27 mouse cellular contexts compared by ENCODE assay signal in genomic region chr11:112912875-112913274, GRCm38 (mm10).
"Had no signal": no experiment of that assay in that cellular context is flagged by ENCODE, and none has a peak within 500 bp of the region (broad histone marks: within the 10 kb centered on the region; RNA-seq: fewer than 3 reads in every experiment).

No protein-coding gene starts in this region.

- H3K4me3 ChIP-seq: limb, embryonic 10.5 days; limb, embryonic 12.5 days; limb, embryonic 13.5 days; limb, embryonic 15.5 days; liver, embryonic 12.5 days; liver, embryonic 13.5 days; liver, embryonic 15.5 days; lung, embryonic 15.5 days; megakaryocyte, embryonic 14.5 days; midbrain, embryonic 10.5 days; midbrain, embryonic 12.5 days; midbrain, embryonic 13.5 days; midbrain, embryonic 15.5 days; neural tube, embryonic 12.5 days had no signal

- DNase-seq: left cerebral cortex, postnatal 4 days; liver; liver, embryonic 13.5 days; liver, postnatal 0 days; lung, adult 18-20 months; lung, adult 2 months; lung, embryonic 14.5 days; lung, postnatal 10 days; lung, postnatal 14 days; lung, postnatal 36 days; lung, postnatal 4 days; midbrain, embryonic 14.5 days had no signal

- H3K36me3 ChIP-seq: limb, embryonic 10.5 days; limb, embryonic 12.5 days; limb, embryonic 13.5 days; limb, embryonic 15.5 days; liver, embryonic 12.5 days; liver, embryonic 13.5 days; liver, embryonic 15.5 days; lung, embryonic 15.5 days; midbrain, embryonic 10.5 days; midbrain, embryonic 12.5 days; midbrain, embryonic 13.5 days; midbrain, embryonic 15.5 days; neural tube, embryonic 12.5 days had no signal

- H3K27me3 ChIP-seq: limb, embryonic 12.5 days; limb, embryonic 13.5 days; limb, embryonic 15.5 days; liver, embryonic 12.5 days; liver, embryonic 13.5 days; liver, embryonic 15.5 days; lung, embryonic 15.5 days; megakaryocyte, embryonic 14.5 days; midbrain, embryonic 12.5 days; midbrain, embryonic 13.5 days; midbrain, embryonic 15.5 days; neural tube, embryonic 12.5 days had no signal

- H3K4me2 ChIP-seq: limb, embryonic 12.5 days; limb, embryonic 13.5 days; limb, embryonic 15.5 days; liver, embryonic 11.5 days; liver, embryonic 12.5 days; liver, embryonic 13.5 days; liver, embryonic 15.5 days; lung, embryonic 14.5 days; lung, embryonic 15.5 days; midbrain, embryonic 11.5 days; midbrain, embryonic 12.5 days; midbrain, embryonic 13.5 days; midbrain, embryonic 15.5 days; neural tube, embryonic 12.5 days had no signal
